Mouse (Mus musculus): Measurements from ENCODE around the gene Il33. TPM values are rescaled to one million over a fixed set of nuclear protein-coding genes. Genes with fewer than 3 reads are reported as not detected.

Il33 gene
- polyA plus RNA-seq, 1 experiment from 2014 or later = 5.5 TPM

GRCm38 (mm10) chr19:29955454-29955853, 30.5 kb downstream of the Il33 start:
- Histone ChIP-seq H3K4me3 (no peak overlapping the region), H3K27me3 (replicated peaks) (no peaks in the 10 kb centered on the region), H3K27ac (ENCODE audit: poor library complexity, severe bottlenecking) (no peak overlapping the region), H3K9ac (no peak overlapping the region), H3K9me3 (replicated peaks) (no peaks in the 10 kb centered on the region), H3K4me2 (no peak overlapping the region), H3K4me1 (replicated peaks) (no peaks in the 10 kb centered on the region), H3K36me3 (no peaks in the 10 kb centered on the region)
- 67% methylated on average over 2 of the region's 2 CpGs for WGBS
- ATAC-seq (ENCODE audit: insufficient number of reproducible peaks, low FRiP score) = no peak

- Histone ChIP-seq H3K4me3 (no peak overlapping the region), H3K9me3 (replicated peaks) (0 out of 2 replicates have a peak, but pooled peaks cover 2% of the 10 kb centered on the region), H3K4me1 (replicated peaks) (no peaks in the 10 kb centered on the region; the same call in 1 of the 2 replicates), H3K36me3 (no peaks in the 10 kb centered on the region), H3K9ac (no peak overlapping the region), H3K4me2 (no peak overlapping the region), H3K27me3 (replicated peaks) (no peaks in the 10 kb centered on the region), H3K27ac (ENCODE audit: poor library complexity, severe bottlenecking) (no peak overlapping the region)
- ATAC-seq (ENCODE audit: insufficient number of reproducible peaks, low FRiP score) = no peak
- WGBS = 79% methylated on average over 4 of the region's 4 CpGs
These were observed 36.0 kb downstream of the Il33 start for GRCm38 (mm10) chr19:29960906-29961305.

DNA sequence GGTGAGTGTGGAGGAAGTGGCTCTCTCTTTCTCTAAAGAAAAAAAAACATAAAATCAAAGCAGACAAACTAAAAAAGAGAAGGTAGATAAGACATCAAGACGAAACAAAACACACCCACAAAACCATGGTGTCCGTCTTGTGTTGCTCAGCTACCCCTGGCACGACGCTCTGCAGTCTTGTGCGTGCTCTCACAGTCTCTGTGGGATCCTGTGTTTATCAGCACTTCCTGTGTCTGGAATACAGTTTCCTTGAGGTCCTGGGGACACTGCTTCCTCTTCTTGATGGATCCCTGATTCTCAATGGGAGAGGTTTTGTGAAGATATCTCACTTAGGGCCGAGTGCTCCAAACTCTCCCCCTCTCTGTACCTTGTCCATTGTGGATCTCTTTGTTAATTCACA, 36.9 kb downstream of the Il33 start:
- Histone ChIP-seq H3K27ac (ENCODE audit: poor library complexity, severe bottlenecking) (no peak overlapping the region), H3K36me3 (no peaks in the 10 kb centered on the region), H3K4me1 (replicated peaks) (no peaks in the 10 kb centered on the region; the same call in 1 of the 2 replicates), H3K4me2 (no peak overlapping the region), H3K27me3 (replicated peaks) (no peaks in the 10 kb centered on the region), H3K4me3 (no peak overlapping the region), H3K9me3 (replicated peaks) (peaks cover 6% of the 10 kb centered on the region; the same call in 1 of the 2 replicates), H3K9ac (no peak overlapping the region)
- 65% methylated on average over 6 of the region's 6 CpGs for WGBS
- no peak for ATAC-seq (ENCODE audit: insufficient number of reproducible peaks, low FRiP score)

GRCm38 (mm10) chr19:29963598-29964092, 38.7 kb downstream of the Il33 start:
- Histone ChIP-seq H3K36me3 (no peaks in the 10 kb centered on the region), H3K4me3 (no peak overlapping the region), H3K4me1 (replicated peaks) (no peaks in the 10 kb centered on the region; the same call in 1 of the 2 replicates), H3K27me3 (replicated peaks) (no peaks in the 10 kb centered on the region), H3K27ac (ENCODE audit: poor library complexity, severe bottlenecking) (no peak overlapping the region), H3K9ac (no peak overlapping the region), H3K4me2 (no peak overlapping the region), H3K9me3 (replicated peaks) (peaks cover 6% of the 10 kb centered on the region; the same call in 1 of the 2 replicates)
- ATAC-seq (ENCODE audit: insufficient number of reproducible peaks, low FRiP score) = no peak
- WGBS = 49% methylated on average over 2 of the region's 2 CpGs

DNA sequence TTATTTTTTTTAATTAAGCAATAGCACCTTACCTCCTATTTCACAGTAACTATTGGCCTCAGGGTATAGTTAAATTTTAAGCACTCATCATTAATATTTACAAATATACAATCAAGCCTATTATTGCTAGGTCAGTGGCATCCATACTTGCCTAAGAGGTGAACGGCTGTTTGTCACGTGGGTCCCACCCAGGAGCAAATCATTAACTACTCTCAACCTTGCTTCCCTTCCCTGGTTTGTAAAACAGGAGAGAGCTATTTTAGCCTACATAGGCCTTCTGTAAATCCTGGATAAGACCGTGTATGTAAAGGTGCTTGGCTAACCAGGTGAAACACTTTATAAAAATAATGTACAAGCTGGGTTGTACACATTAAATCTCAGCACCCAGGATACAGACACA, 43.0 kb downstream of the Il33 start:
- Histone ChIP-seq H3K9me3 (replicated peaks) (peaks cover 6% of the 10 kb centered on the region; the same call in 1 of the 2 replicates), H3K4me2 (no peak overlapping the region), H3K36me3 (no peaks in the 10 kb centered on the region), H3K4me3 (no peak overlapping the region), H3K27me3 (replicated peaks) (0 out of 2 replicates have a peak, but pooled peaks cover 5% of the 10 kb centered on the region), H3K27ac (ENCODE audit: poor library complexity, severe bottlenecking) (no peak overlapping the region), H3K9ac (no peak overlapping the region), H3K4me1 (replicated peaks) (no peaks in the 10 kb centered on the region; the same call in 1 of the 2 replicates)
- 81% methylated on average over 3 of the region's 3 CpGs for WGBS
- ATAC-seq (ENCODE audit: insufficient number of reproducible peaks, low FRiP score) = no peak

GRCm38 (mm10) chr19:29973396-29973795, 48.5 kb downstream of the Il33 start:
- no peak for ATAC-seq (ENCODE audit: insufficient number of reproducible peaks, low FRiP score)
- Histone ChIP-seq H3K36me3 (no peaks in the 10 kb centered on the region), H3K27ac (ENCODE audit: poor library complexity, severe bottlenecking) (no peak overlapping the region), H3K9me3 (replicated peaks) (no peaks in the 10 kb centered on the region), H3K4me1 (replicated peaks) (no peaks in the 10 kb centered on the region), H3K9ac (no peak overlapping the region), H3K4me2 (no peak overlapping the region), H3K4me3 (no peak overlapping the region), H3K27me3 (replicated peaks) (0 out of 2 replicates have a peak, but pooled peaks cover 5% of the 10 kb centered on the region)
- 62% methylated on average over 5 of the region's 5 CpGs for WGBS

GRCm38 (mm10) chr19:29978847-29979246, 53.9 kb downstream of the Il33 start:
- no peaks in the 10 kb centered on the region for H3K36me3 ChIP-seq
- no peaks in the 10 kb centered on the region for H3K4me1 ChIP-seq (replicated peaks)
- no peak overlapping the region for H3K27ac ChIP-seq (ENCODE audit: poor library complexity, severe bottlenecking)
- no peak overlapping the region for H3K9ac ChIP-seq
- H3K9me3 ChIP-seq (replicated peaks) = no peaks in the 10 kb centered on the region
- WGBS = 56% methylated on average over 2 of the region's 2 CpGs
- H3K4me3 ChIP-seq = no peak overlapping the region
- H3K4me2 ChIP-seq = no peak overlapping the region
- no peak for ATAC-seq (ENCODE audit: insufficient number of reproducible peaks, low FRiP score)
- H3K27me3 ChIP-seq (replicated peaks) = no peaks in the 10 kb centered on the region

- no peak overlapping the region for H3K9ac ChIP-seq
- H3K27me3 ChIP-seq (replicated peaks) = no peaks in the 10 kb centered on the region
- ATAC-seq (ENCODE audit: insufficient number of reproducible peaks, low FRiP score) = no peak
- 75% methylated on average over 8 of the region's 8 CpGs for WGBS
- H3K4me2 ChIP-seq = no peak overlapping the region
- no peaks in the 10 kb centered on the region for H3K9me3 ChIP-seq (replicated peaks)
- no peaks in the 10 kb centered on the region for H3K4me1 ChIP-seq (replicated peaks)
- no peak overlapping the region for H3K4me3 ChIP-seq
- H3K36me3 ChIP-seq = no peaks in the 10 kb centered on the region
- H3K27ac ChIP-seq (ENCODE audit: poor library complexity, severe bottlenecking) = no peak overlapping the region
These were observed 54.7 kb downstream of the Il33 start for GRCm38 (mm10) chr19:29979452-29980089.

DNA sequence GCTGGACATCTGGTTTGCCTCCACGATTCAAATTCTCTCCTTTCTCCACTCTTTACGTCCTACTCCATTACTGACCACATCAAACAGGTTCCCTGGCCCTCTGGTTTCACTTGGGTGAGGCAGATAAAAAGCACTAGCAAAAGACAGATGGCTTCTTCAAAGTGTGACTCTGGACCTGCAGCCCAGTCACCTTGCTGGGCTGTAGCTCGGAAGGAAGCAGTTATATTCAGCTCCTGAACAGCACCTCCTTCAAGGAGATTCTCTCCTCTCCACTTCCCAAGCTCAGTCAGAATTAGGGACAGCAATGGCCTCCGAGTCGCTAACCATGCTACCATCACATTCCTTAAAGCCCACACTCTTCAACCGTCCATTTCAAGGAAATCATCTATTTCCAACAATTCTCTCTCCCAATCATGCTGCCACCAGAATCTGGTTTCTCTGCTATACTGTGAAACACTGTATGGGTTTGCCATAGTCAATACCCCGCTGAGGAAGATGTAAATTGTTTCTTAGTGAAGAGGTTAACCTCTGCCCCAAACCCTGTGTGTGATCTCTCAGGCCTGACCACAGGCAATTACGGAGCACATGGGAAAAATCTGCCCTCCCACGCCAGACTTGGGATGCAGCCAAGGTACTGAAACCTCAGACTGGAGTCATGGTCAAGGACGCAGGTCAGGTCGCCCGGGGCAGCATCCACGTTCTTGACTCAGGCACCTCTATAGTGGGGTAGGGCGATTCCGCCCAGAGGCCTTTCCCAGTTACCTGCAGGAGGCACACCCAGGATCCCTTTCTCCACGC, 59.5 kb downstream of the Il33 start:
- WGBS = 74% methylated on average over 16 of the region's 16 CpGs
- no peaks in the 10 kb centered on the region for H3K36me3 ChIP-seq
- H3K4me3 ChIP-seq = no peak overlapping the region
- no peak overlapping the region for H3K4me2 ChIP-seq
- H3K9me3 ChIP-seq (replicated peaks) = no peaks in the 10 kb centered on the region
- H3K9ac ChIP-seq = no peak overlapping the region
- no peaks in the 10 kb centered on the region for H3K4me1 ChIP-seq (replicated peaks)
- no peak for ATAC-seq (ENCODE audit: insufficient number of reproducible peaks, low FRiP score)
- no peaks in the 10 kb centered on the region for H3K27me3 ChIP-seq (replicated peaks)
- no peak overlapping the region for H3K27ac ChIP-seq (ENCODE audit: poor library complexity, severe bottlenecking)

GRCm38 (mm10) chr19:29986464-29987091, 61.7 kb downstream of the Il33 start:
- no peak for ATAC-seq (ENCODE audit: insufficient number of reproducible peaks, low FRiP score)
- Histone ChIP-seq H3K27ac (ENCODE audit: poor library complexity, severe bottlenecking) (no peak overlapping the region), H3K36me3 (no peaks in the 10 kb centered on the region), H3K4me2 (peak overlapping the region; percentile 18; the same call in 1 of the 2 replicates), H3K27me3 (replicated peaks) (no peaks in the 10 kb centered on the region), H3K9me3 (replicated peaks) (no peaks in the 10 kb centered on the region), H3K4me1 (replicated peaks) (no peaks in the 10 kb centered on the region), H3K4me3 (no peak overlapping the region), H3K9ac (no peak overlapping the region)
- WGBS = 56% methylated on average over 12 of the region's 12 CpGs

Data from heart, embryonic 12.5 days (tissue).